Mouse (Mus musculus): ENCODE measurements around the gene Gnaq. TPM values are rescaled to one million over a fixed set of nuclear protein-coding genes. Genes with fewer than 3 reads are reported as not detected.
A peak's percentile ranks its signal among the peaks of the same experiment; 100 is the strongest.
"Not testable (repeated sequence)": the region's sequence is repeated elsewhere in the genome, so short reads cannot be mapped to it uniquely, and the experiment has no call there.

Gene Gnaq
- polyA plus RNA-seq, 1 experiment from 2014 or later, result 59.0 TPM

GRCm38 (mm10) chr19:16157120-16157519 is 24.5 kb downstream of the Gnaq start:
- Histone ChIP-seq H3K4me2 (ENCODE audit: low read depth, low read length) (no peak overlapping the region), H3K4me3 (ENCODE audit: low read depth, low read length) (no peak overlapping the region), H3K4me1 (ENCODE audit: control insufficient read depth, insufficient read depth, low read length) (peaks cover 7% of the 10 kb centered on the region; the same call in 1 of the 2 replicates), H3K36me3 (ENCODE audit: control insufficient read depth, insufficient read depth, low read length) (no peaks in the 10 kb centered on the region), H3K27me3 (ENCODE audit: control insufficient read depth, insufficient read depth, low read length) (no peaks in the 10 kb centered on the region), H3K27ac (ENCODE audit: low read depth, low read length) (no peak overlapping the region), H3K9ac (replicated peaks; ENCODE audit: low read depth, low read length) (no peak overlapping the region), H3K9me3 (ENCODE audit: control insufficient read depth, low read length) (no peaks in the 10 kb centered on the region)
- 95% methylated on average over 7 of the region's 7 CpGs for WGBS
- no peak for ATAC-seq (ENCODE audit: low read depth)

GRCm38 (mm10) chr19:16160759-16161158 is 28.1 kb downstream of the Gnaq start:
- 55% methylated on average over 2 of the region's 2 CpGs for WGBS
- H3K4me3 ChIP-seq (ENCODE audit: low read depth, low read length), result no peak overlapping the region
- H3K9ac ChIP-seq (replicated peaks; ENCODE audit: low read depth, low read length), result no peak overlapping the region
- no peaks in the 10 kb centered on the region for H3K27me3 ChIP-seq (ENCODE audit: control insufficient read depth, insufficient read depth, low read length)
- no peaks in the 10 kb centered on the region for H3K36me3 ChIP-seq (ENCODE audit: control insufficient read depth, insufficient read depth, low read length)
- ATAC-seq (ENCODE audit: low read depth), result 0 out of 2 replicates have a peak, but pooled peaks have one; percentile 10
- no peak overlapping the region for H3K4me2 ChIP-seq (ENCODE audit: low read depth, low read length)
- H3K4me1 ChIP-seq (ENCODE audit: control insufficient read depth, insufficient read depth, low read length), result peaks cover 10% of the 10 kb centered on the region; the same call in 1 of the 2 replicates
- no peak overlapping the region for H3K27ac ChIP-seq (ENCODE audit: low read depth, low read length)
- no peaks in the 10 kb centered on the region for H3K9me3 ChIP-seq (ENCODE audit: control insufficient read depth, low read length)

- no peaks in the 10 kb centered on the region for H3K36me3 ChIP-seq (ENCODE audit: control insufficient read depth, insufficient read depth, low read length)
- H3K27me3 ChIP-seq (ENCODE audit: control insufficient read depth, insufficient read depth, low read length), result no peaks in the 10 kb centered on the region
- H3K4me3 ChIP-seq (ENCODE audit: low read depth, low read length), result no peak overlapping the region
- ATAC-seq (ENCODE audit: low read depth), result 0 out of 2 replicates have a peak, but pooled peaks have one; percentile 9
- WGBS, result 84% methylated on average over 2 of the region's 2 CpGs
- no peak overlapping the region for H3K9ac ChIP-seq (replicated peaks; ENCODE audit: low read depth, low read length)
- H3K4me2 ChIP-seq (ENCODE audit: low read depth, low read length), result no peak overlapping the region
- H3K4me1 ChIP-seq (ENCODE audit: control insufficient read depth, insufficient read depth, low read length), result peaks cover 10% of the 10 kb centered on the region; the same call in 1 of the 2 replicates
- H3K9me3 ChIP-seq (ENCODE audit: control insufficient read depth, low read length), result no peaks in the 10 kb centered on the region
- H3K27ac ChIP-seq (ENCODE audit: low read depth, low read length), result no peak overlapping the region
Observed at GRCm38 (mm10) chr19:16161222-16161621, 28.6 kb downstream of the Gnaq start.

- not testable (repeated sequence) for H3K9ac ChIP-seq (replicated peaks; ENCODE audit: low read depth, low read length); H3K9me3 ChIP-seq (ENCODE audit: control insufficient read depth, low read length); ATAC-seq (ENCODE audit: low read depth); H3K36me3 ChIP-seq (ENCODE audit: control insufficient read depth, insufficient read depth, low read length); H3K4me2 ChIP-seq (ENCODE audit: low read depth, low read length); H3K4me3 ChIP-seq (ENCODE audit: low read depth, low read length); H3K27me3 ChIP-seq (ENCODE audit: control insufficient read depth, insufficient read depth, low read length); H3K27ac ChIP-seq (ENCODE audit: low read depth, low read length)
- WGBS, result 95% methylated on average over 13 of the region's 13 CpGs
- peaks cover 22% of the 10 kb centered on the region for H3K4me1 ChIP-seq (ENCODE audit: control insufficient read depth, insufficient read depth, low read length)
Observed at GRCm38 (mm10) chr19:16164396-16164795, 31.8 kb downstream of the Gnaq start.

GRCm38 (mm10) chr19:16167185-16167584 is 34.6 kb downstream of the Gnaq start:
- Histone ChIP-seq H3K36me3 (ENCODE audit: control insufficient read depth, insufficient read depth, low read length) (no peaks in the 10 kb centered on the region), H3K9me3 (ENCODE audit: control insufficient read depth, low read length) (no peaks in the 10 kb centered on the region), H3K4me1 (ENCODE audit: control insufficient read depth, insufficient read depth, low read length) (peaks cover 16% of the 10 kb centered on the region), H3K9ac (replicated peaks; ENCODE audit: low read depth, low read length) (no peak overlapping the region), H3K4me3 (ENCODE audit: low read depth, low read length) (no peak overlapping the region), H3K27me3 (ENCODE audit: control insufficient read depth, insufficient read depth, low read length) (no peaks in the 10 kb centered on the region), H3K27ac (ENCODE audit: low read depth, low read length) (no peak overlapping the region), H3K4me2 (ENCODE audit: low read depth, low read length) (no peak overlapping the region)
- 79% methylated on average over 4 of the region's 4 CpGs for WGBS
- no peak for ATAC-seq (ENCODE audit: low read depth)

- peak; percentile 29; the same call in 1 of the 2 replicates for ATAC-seq (ENCODE audit: low read depth)
- Histone ChIP-seq H3K9me3 (ENCODE audit: control insufficient read depth, low read length) (no peaks in the 10 kb centered on the region), H3K4me3 (ENCODE audit: low read depth, low read length) (no peak overlapping the region), H3K4me2 (ENCODE audit: low read depth, low read length) (no peak overlapping the region), H3K4me1 (ENCODE audit: control insufficient read depth, insufficient read depth, low read length) (peaks cover 16% of the 10 kb centered on the region), H3K27ac (ENCODE audit: low read depth, low read length) (peak overlapping the region; percentile 64), H3K36me3 (ENCODE audit: control insufficient read depth, insufficient read depth, low read length) (no peaks in the 10 kb centered on the region), H3K27me3 (ENCODE audit: control insufficient read depth, insufficient read depth, low read length) (no peaks in the 10 kb centered on the region), H3K9ac (replicated peaks; ENCODE audit: low read depth, low read length) (no peak overlapping the region)
- WGBS, result 13% methylated on average over 4 of the region's 4 CpGs
Observed at GRCm38 (mm10) chr19:16168192-16168591, 35.6 kb downstream of the Gnaq start.

GRCm38 (mm10) chr19:16168653-16169198 is 36.1 kb downstream of the Gnaq start:
- Histone ChIP-seq H3K9me3 (ENCODE audit: control insufficient read depth, low read length) (no peaks in the 10 kb centered on the region), H3K4me2 (ENCODE audit: low read depth, low read length) (no peak overlapping the region), H3K9ac (replicated peaks; ENCODE audit: low read depth, low read length) (no peak overlapping the region), H3K36me3 (ENCODE audit: control insufficient read depth, insufficient read depth, low read length) (no peaks in the 10 kb centered on the region), H3K27ac (ENCODE audit: low read depth, low read length) (peak overlapping the region; percentile 64), H3K27me3 (ENCODE audit: control insufficient read depth, insufficient read depth, low read length) (no peaks in the 10 kb centered on the region), H3K4me1 (ENCODE audit: control insufficient read depth, insufficient read depth, low read length) (peaks cover 16% of the 10 kb centered on the region), H3K4me3 (ENCODE audit: low read depth, low read length) (no peak overlapping the region)
- ATAC-seq (ENCODE audit: low read depth), result peak; percentile 64; the same call in 1 of the 2 replicates
- 16% methylated on average over 4 of the region's 4 CpGs for WGBS

- no peaks in the 10 kb centered on the region for H3K9me3 ChIP-seq (ENCODE audit: control insufficient read depth, low read length)
- H3K4me1 ChIP-seq (ENCODE audit: control insufficient read depth, insufficient read depth, low read length), result peaks cover 12% of the 10 kb centered on the region
Observed at GRCm38 (mm10) chr19:16170724-16171123, 38.1 kb downstream of the Gnaq start.

GRCm38 (mm10) chr19:16173721-16174120 is 41.1 kb downstream of the Gnaq start:
- Histone ChIP-seq H3K4me2 (ENCODE audit: low read depth, low read length) (no peak overlapping the region), H3K27ac (ENCODE audit: low read depth, low read length) (0 out of 2 replicates have a peak overlapping the region, but pooled peaks have one; percentile 28)

More at GRCm38 (mm10) chr19:16170724-16171123, 38.1 kb downstream of the Gnaq start:
- Histone ChIP-seq H3K4me3 (ENCODE audit: low read depth, low read length) (no peak overlapping the region), H3K27ac (ENCODE audit: low read depth, low read length) (no peak overlapping the region), H3K36me3 (ENCODE audit: control insufficient read depth, insufficient read depth, low read length) (no peaks in the 10 kb centered on the region), H3K4me2 (ENCODE audit: low read depth, low read length) (no peak overlapping the region), H3K27me3 (ENCODE audit: control insufficient read depth, insufficient read depth, low read length) (no peaks in the 10 kb centered on the region), H3K9ac (replicated peaks; ENCODE audit: low read depth, low read length) (no peak overlapping the region)
- no peak for ATAC-seq (ENCODE audit: low read depth)
- 85% methylated on average over 3 of the region's 3 CpGs for WGBS

More at GRCm38 (mm10) chr19:16173721-16174120, 41.1 kb downstream of the Gnaq start:
- Histone ChIP-seq H3K9me3 (ENCODE audit: control insufficient read depth, low read length) (no peaks in the 10 kb centered on the region), H3K4me1 (ENCODE audit: control insufficient read depth, insufficient read depth, low read length) (peaks cover 8% of the 10 kb centered on the region), H3K36me3 (ENCODE audit: control insufficient read depth, insufficient read depth, low read length) (no peaks in the 10 kb centered on the region), H3K9ac (replicated peaks; ENCODE audit: low read depth, low read length) (no peak overlapping the region), H3K4me3 (ENCODE audit: low read depth, low read length) (no peak overlapping the region), H3K27me3 (ENCODE audit: control insufficient read depth, insufficient read depth, low read length) (no peaks in the 10 kb centered on the region)
- ATAC-seq (ENCODE audit: low read depth), result no peak
- 45% methylated on average over 9 of the region's 9 CpGs for WGBS

Measured in neural tube, embryonic 14.5 days (tissue).